Mouse (Mus musculus) regulatory T cell (primary cell): ENCODE measurements at regions not wholly inside any gene's neighbourhood (a gene's known extent, or its start where the extent isn't known, plus 50 kb on each side); places are given as distances from the start of the nearest gene placed in this dataset.

ENCODE experiments used
- in situ Hi-C: fragments of 300-600 bp; cut with MboI, MseI; formaldehyde crosslinking; loops from one replicate; pipeline ENCODE4 v1.15.1; 2025; ENCODE audit warnings: high pct_unique_total_duplicates

GRCm38 (mm10) chr15:51709871-51710655 lies 2174.6 kb upstream of the Gm7489 start:
- in situ Hi-C loops = no loop called here

GRCm38 (mm10) chr15:51720873-51721308 lies 2163.8 kb upstream of the Gm7489 start:
- in situ Hi-C loops = no loop called here

GRCm38 (mm10) chr15:51721363-51721762 lies 2163.3 kb upstream of the Gm7489 start:
- in situ Hi-C loops = no loop called here

- in situ Hi-C loops = no loop called here
Observed at GRCm38 (mm10) chr15:51724127-51724526, 2160.6 kb upstream of the Gm7489 start.

GRCm38 (mm10) chr15:51725457-51725856 lies 2159.2 kb upstream of the Gm7489 start:
- in situ Hi-C loops = no loop called here

GRCm38 (mm10) chr15:51730106-51730505 lies 2154.6 kb upstream of the Gm7489 start:
- in situ Hi-C loops = no loop called here

- in situ Hi-C loops = no loop called here
Observed at GRCm38 (mm10) chr15:51730805-51731412, 2153.8 kb upstream of the Gm7489 start.

GRCm38 (mm10) chr15:51734194-51734593 lies 2150.5 kb upstream of the Gm7489 start:
- in situ Hi-C loops = no loop called here
